Mouse (Mus musculus) testis, adult 2 months (tissue): ENCODE measurements around the gene Hoxa4.

ENCODE experiments used
- CTCF ChIP-seq: fragments of 200-500 bp; IDR thresholded peaks from 2 replicates; pipeline ENCODE4 v1.5.1; 2012; ENCODE audit warnings: low read depth, mild to moderate bottlenecking, inconsistent platforms, low read length, moderate library complexity; ENCODE audit not compliant: control insufficient read depth, insufficient read depth, insufficient replicate concordance
- POLR2A ChIP-seq: fragments of 200-500 bp; IDR thresholded peaks from 2 replicates; pipeline ENCODE4 v1.6.1; 2012; ENCODE audit warnings: low read depth, mild to moderate bottlenecking, inconsistent platforms, low read length, moderate library complexity; ENCODE audit not compliant: control insufficient read depth

DNA sequence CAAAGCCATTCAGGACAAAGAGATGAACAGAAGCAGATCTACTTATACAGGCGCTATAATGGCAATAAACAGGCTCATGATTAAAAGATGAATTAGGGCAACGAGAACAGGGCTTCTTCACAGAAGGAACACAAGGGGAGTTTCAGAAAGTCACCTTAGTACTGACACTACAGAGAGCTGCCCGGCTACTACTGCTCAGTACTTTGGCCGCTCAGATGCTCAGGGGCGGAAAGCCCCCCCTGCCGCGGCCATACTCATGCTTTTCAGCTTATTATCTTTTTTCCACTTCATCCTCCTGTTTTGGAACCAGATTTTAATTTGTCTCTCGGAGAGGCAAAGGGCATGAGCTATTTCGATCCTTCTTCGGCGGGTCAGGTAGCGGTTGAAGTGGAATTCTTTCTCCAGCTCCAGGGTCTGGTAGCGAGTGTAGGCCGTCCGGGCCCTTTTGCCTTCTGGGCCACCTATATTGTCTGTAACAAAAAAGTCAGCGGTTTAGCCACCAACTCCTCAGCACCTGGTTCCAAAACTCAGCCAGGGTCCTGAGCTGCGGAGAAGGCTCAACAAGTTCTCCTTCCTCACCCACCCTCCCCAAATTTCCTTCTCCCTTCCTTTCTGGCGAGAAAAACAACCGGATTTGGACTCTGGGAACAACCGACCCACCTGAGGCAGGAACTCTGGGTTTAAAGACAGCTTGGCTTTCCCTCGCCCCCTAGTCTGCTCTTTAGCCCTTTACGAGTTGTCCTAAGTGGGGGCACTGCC is 11.0 kb upstream of the Hoxa4 start:
- TF ChIP-seq CTCF: no peak
- no peak for TF ChIP-seq POLR2A
